Mouse (Mus musculus): ENCODE measurements around the gene Sh3pxd2a.

The Sh3pxd2a gene

GRCm38 (mm10) chr19:47346606-47347005, 117.6 kb downstream of the Sh3pxd2a start:
- no peak for DNase-seq (ENCODE audit: extremely low spot score, low read depth, low spot score)

- no peak for DNase-seq (ENCODE audit: extremely low spot score, low read depth, low spot score)
Observed at GRCm38 (mm10) chr19:47345851-47346568, 118.2 kb downstream of the Sh3pxd2a start.

GRCm38 (mm10) chr19:47343422-47343821, 120.8 kb downstream of the Sh3pxd2a start:
- no peak for DNase-seq (ENCODE audit: extremely low spot score, low read depth, low spot score)

- no peak for DNase-seq (ENCODE audit: extremely low spot score, low read depth, low spot score)
Observed at GRCm38 (mm10) chr19:47339165-47339564, 125.0 kb downstream of the Sh3pxd2a start.

GRCm38 (mm10) chr19:47338396-47339164, 125.6 kb downstream of the Sh3pxd2a start:
- no peak for DNase-seq (ENCODE audit: extremely low spot score, low read depth, low spot score)

GRCm38 (mm10) chr19:47337743-47338142, 126.5 kb downstream of the Sh3pxd2a start:
- DNase-seq (ENCODE audit: extremely low spot score, low read depth, low spot score), result peak; percentile 87

- no peak for DNase-seq (ENCODE audit: extremely low spot score, low read depth, low spot score)
Observed at GRCm38 (mm10) chr19:47337191-47337590, 127.0 kb downstream of the Sh3pxd2a start.

- DNase-seq (ENCODE audit: extremely low spot score, low read depth, low spot score), result no peak
Observed at GRCm38 (mm10) chr19:47335262-47335661, 128.9 kb downstream of the Sh3pxd2a start.

- no peak for DNase-seq (ENCODE audit: extremely low spot score, low read depth, low spot score)
Observed at GRCm38 (mm10) chr19:47334713-47335112, 129.5 kb downstream of the Sh3pxd2a start.

- no peak for DNase-seq (ENCODE audit: extremely low spot score, low read depth, low spot score)
Observed at GRCm38 (mm10) chr19:47330743-47331227, 133.4 kb downstream of the Sh3pxd2a start.

- DNase-seq (ENCODE audit: extremely low spot score, low read depth, low spot score), result no peak
Observed at GRCm38 (mm10) chr19:47329102-47329501, 135.1 kb downstream of the Sh3pxd2a start.

GRCm38 (mm10) chr19:47327896-47328882, 136.0 kb downstream of the Sh3pxd2a start:
- no peak for DNase-seq (ENCODE audit: extremely low spot score, low read depth, low spot score)

GRCm38 (mm10) chr19:47325881-47326280, 138.3 kb downstream of the Sh3pxd2a start:
- DNase-seq (ENCODE audit: extremely low spot score, low read depth, low spot score), result no peak

GRCm38 (mm10) chr19:47323096-47323849, 140.9 kb downstream of the Sh3pxd2a start:
- DNase-seq (ENCODE audit: extremely low spot score, low read depth, low spot score), result no peak

- no peak for DNase-seq (ENCODE audit: extremely low spot score, low read depth, low spot score)
Observed at GRCm38 (mm10) chr19:47320331-47320668, 143.9 kb downstream of the Sh3pxd2a start.

- no peak for DNase-seq (ENCODE audit: extremely low spot score, low read depth, low spot score)
Observed at GRCm38 (mm10) chr19:47319521-47320330, 144.5 kb downstream of the Sh3pxd2a start.

- DNase-seq (ENCODE audit: extremely low spot score, low read depth, low spot score), result no peak
Observed at GRCm38 (mm10) chr19:47319061-47319460, 145.1 kb downstream of the Sh3pxd2a start.

GRCm38 (mm10) chr19:47317063-47317938, 146.9 kb downstream of the Sh3pxd2a start:
- DNase-seq (ENCODE audit: extremely low spot score, low read depth, low spot score), result no peak

Data from hindlimb bud, embryonic 11.5 days (tissue).